Mouse (Mus musculus) liver, embryonic 14.5 days (tissue): ENCODE data around the gene Usp39. TPM values are rescaled to one million over a fixed set of nuclear protein-coding genes. Genes with fewer than 3 reads are reported as not detected.

ENCODE experiments used
- ATAC-seq: fragments of 200-750 bp; cut with Nextera tagmentation; 2 replicates; pipeline ENCODE4 v1.8.0; 2017; ENCODE audit warnings: moderate number of reproducible peaks, mild to moderate bottlenecking, moderate library complexity; ENCODE audit not compliant: insufficient read depth
- DNase-seq, 3 experiments: peaks; one replicate each; pipeline ENCODE4 v3.0.0-alpha.2; 2012 to 2013; ENCODE audit warnings: low read depth in 3 of 3, low spot score in 3 of 3
- H3K27ac ChIP-seq: fragments of 300-500 bp; sonication (generic); 2 replicates; pipeline ENCODE4 v1.5.1; 2014; ENCODE audit warnings: moderate library complexity, mild to moderate bottlenecking, control low read depth, inconsistent platforms
- H3K27me3 ChIP-seq: fragments of 300-500 bp; sonication (generic); 2 replicates; pipeline ENCODE4 v1.6.1; 2014; ENCODE audit warnings: mild to moderate bottlenecking, low read length, moderate library complexity; ENCODE audit not compliant: control insufficient read depth, insufficient read depth
- H3K36me3 ChIP-seq: fragments of 300-500 bp; sonication (generic); replicated peaks from 2 replicates; pipeline ENCODE4 v1.6.1; 2014; ENCODE audit warnings: low read depth; ENCODE audit not compliant: control insufficient read depth, insufficient read depth
- H3K4me1 ChIP-seq, 2 experiments: fragments of 200-500 bp in 1 of 2; fragments of 300-500 bp in 1 of 2; sonication (generic) in 1 of 2; replicated peaks; 2 replicates each; pipeline ENCODE4 v1.6.1; 2012 to 2014; ENCODE audit warnings: antibody characterized with exemption in 1 of 2, inconsistent platforms in 1 of 2, low read length in 1 of 2; ENCODE audit not compliant: control insufficient read depth in 2 of 2, insufficient read depth in 2 of 2
- H3K4me2 ChIP-seq: fragments of 300-500 bp; sonication (generic); 2 replicates; pipeline ENCODE4 v1.6.1; 2014; ENCODE audit warnings: low read depth, mild to moderate bottlenecking, control low read depth, moderate library complexity
- H3K4me3 ChIP-seq, 2 experiments: fragments of 200-500 bp in 1 of 2; fragments of 300-500 bp in 1 of 2; sonication (generic) in 1 of 2; 2 replicates each; pipeline ENCODE4 v1.5.1; 2012 to 2014; ENCODE audit warnings: low read depth in 2 of 2, low read length in 2 of 2, mild to moderate bottlenecking in 2 of 2, control low read depth in 1 of 2, inconsistent platforms in 1 of 2, moderate library complexity in 1 of 2; ENCODE audit not compliant: insufficient read depth in 1 of 2
- H3K9ac ChIP-seq: fragments of 300-500 bp; sonication (generic); replicated peaks from 2 replicates; pipeline ENCODE4 v1.6.1; 2014; ENCODE audit warnings: mild to moderate bottlenecking, control low read depth, moderate library complexity
- H3K9me3 ChIP-seq: fragments of 300-500 bp; sonication (generic); 2 replicates; pipeline ENCODE4 v1.6.1; 2016; ENCODE audit warnings: low read length, mixed read lengths; ENCODE audit not compliant: control insufficient read depth
- CTCF ChIP-seq: IDR thresholded peaks from 2 replicates; pipeline ENCODE4 v1.5.1; 2016; ENCODE audit warnings: antibody characterized with exemption, low read depth, control low read depth
- EP300 ChIP-seq: IDR thresholded peaks from 2 replicates; pipeline ENCODE4 v1.6.1; 2016; ENCODE audit warnings: antibody characterized with exemption, low read depth
- WGBS: fragments of 180-500 bp; shearing (Covaris S2); extraction: QIAGEN DNeasy Blood & Tissue Kit; methylation state at CpG from one replicate; pipeline ENCODE4 v1.1.7; 2014; ENCODE audit not compliant: insufficient replicate concordance; 5-methylcytosine and 5-hydroxymethylcytosine counted together
- polyA plus RNA-seq, 2 experiments: library from polyadenylated mRNA; depleted of rRNA in 1 of 2; stranded (reverse) in 1 of 2; unstranded in 1 of 2; fragments of >200 nt; fragmentation: Nextera tagmentation in 1 of 2; extraction: Ambion mirVana in 1 of 2; gene quantifications; 2 replicates each; pipeline versions ENCODE4 v1.2.1 to v1.2.3; 2012 to 2014

Gene Usp39
- polyA plus RNA-seq, 2 experiments, result 32.7 to 49.6 TPM

GRCm38 (mm10) chr6:72272161-72272696 lies 72.8 kb downstream of the Usp39 start:
- ATAC-seq (peak; percentile 11), DNase-seq (no peak)
- no peak overlapping the region for H3K4me3 ChIP-seq
- no peaks in the 10 kb centered on the region; the same call in 1 of the 2 replicates for H3K27me3 ChIP-seq
- H3K4me1 ChIP-seq, result peaks cover 29 to 39% of the 10 kb centered on the region in 2 experiments
- peak overlapping the region; percentile 67; the same call in 1 of the 2 replicates for H3K4me2 ChIP-seq
- peak overlapping the region; percentile 73 for H3K27ac ChIP-seq
- H3K36me3 ChIP-seq, result no peaks in the 10 kb centered on the region
- 74% methylated on average over 10 of the region's 10 CpGs for WGBS
- no peaks in the 10 kb centered on the region for H3K9me3 ChIP-seq
- H3K9ac ChIP-seq, result no peak overlapping the region; the same call in 1 of the 2 replicates
- TF ChIP-seq CTCF (no peak), EP300 (no peak)

- Histone ChIP-seq H3K4me2 (no peak overlapping the region), H3K9ac (no peak overlapping the region), H3K36me3 (no peaks in the 10 kb centered on the region), H3K4me3 (no peak overlapping the region), H3K27me3 (peaks cover 3% of the 10 kb centered on the region; the same call in 1 of the 2 replicates), H3K4me1 (peaks cover 29 to 37% of the 10 kb centered on the region in 2 experiments), H3K27ac (no peak overlapping the region), H3K9me3 (no peaks in the 10 kb centered on the region)
- DNase-seq, result no peak
- peak; percentile 16; the same call in 1 of the 2 replicates for ATAC-seq
- 50% methylated on average over 11 of the region's 11 CpGs for WGBS
- no peak for TF ChIP-seq EP300
- no peak for TF ChIP-seq CTCF
Observed at GRCm38 (mm10) chr6:72270952-72271519, 73.9 kb downstream of the Usp39 start.

- Histone ChIP-seq H3K9ac (no peak overlapping the region), H3K4me1 (peaks cover 29 to 41% of the 10 kb centered on the region in 2 experiments), H3K9me3 (no peaks in the 10 kb centered on the region), H3K4me2 (no peak overlapping the region), H3K27ac (no peak overlapping the region), H3K4me3 (no peak overlapping the region), H3K36me3 (no peaks in the 10 kb centered on the region), H3K27me3 (peaks cover 6% of the 10 kb centered on the region; the same call in 1 of the 2 replicates)
- ATAC-seq (no peak), DNase-seq (no peak)
- TF ChIP-seq EP300 (no peak), CTCF (no peak)
- 78% methylated on average over 5 of the region's 5 CpGs for WGBS
Observed at GRCm38 (mm10) chr6:72270258-72270657, 74.7 kb downstream of the Usp39 start.

Other genes with a start within 250 kb of the Usp39 start
- gene St3gal5, start 247.6 kb downstream of the Usp39 start, polyA plus RNA-seq (2012; rRNA removed), result 94.7 and 121 TPM in 2 replicates
- 123 and 139 TPM in 2 replicates for gene St3gal5, start 247.6 kb downstream of the Usp39 start, polyA plus RNA-seq (2014; fragmentation: Nextera tagmentation; extraction: Ambion mirVana)
- gene Atoh8, start 109.6 kb downstream of the Usp39 start, polyA plus RNA-seq (2012; rRNA removed), result 0.40 and 0.48 TPM in 2 replicates
- gene Atoh8, start 109.6 kb downstream of the Usp39 start, polyA plus RNA-seq (2014; fragmentation: Nextera tagmentation; extraction: Ambion mirVana), result 0.29 and 0.53 TPM in 2 replicates
- not detected in 2 replicates for gene Sftpb, start 40.6 kb downstream of the Usp39 start, polyA plus RNA-seq (2012; rRNA removed)
- gene Sftpb, start 40.6 kb downstream of the Usp39 start, polyA plus RNA-seq (2014; fragmentation: Nextera tagmentation; extraction: Ambion mirVana), result not detected in 2 replicates
- gene 0610030E20Rik, start 2.1 kb upstream of the Usp39 start, polyA plus RNA-seq (2012; rRNA removed), result 8.7 and 10.1 TPM in 2 replicates
- 7.9 and 10.9 TPM in 2 replicates for gene 0610030E20Rik, start 2.1 kb upstream of the Usp39 start, polyA plus RNA-seq (2014; fragmentation: Nextera tagmentation; extraction: Ambion mirVana)
- 39.0 and 58.3 TPM in 2 replicates for gene Tmem150a, start 10.3 kb upstream of the Usp39 start, polyA plus RNA-seq (2012; rRNA removed)
- gene Tmem150a, start 10.3 kb upstream of the Usp39 start, polyA plus RNA-seq (2014; fragmentation: Nextera tagmentation; extraction: Ambion mirVana), result 43.6 and 48.0 TPM in 2 replicates
- 40.3 and 42.8 TPM in 2 replicates for gene Rnf181, start 21.8 kb upstream of the Usp39 start, polyA plus RNA-seq (2012; rRNA removed)
- gene Rnf181, start 21.8 kb upstream of the Usp39 start, polyA plus RNA-seq (2014; fragmentation: Nextera tagmentation; extraction: Ambion mirVana), result 68.0 and 75.4 TPM in 2 replicates
- 72.5 and 80.0 TPM in 2 replicates for gene Vamp5, start 35.3 kb upstream of the Usp39 start, polyA plus RNA-seq (2012; rRNA removed)
- 81.0 and 94.5 TPM in 2 replicates for gene Vamp5, start 35.3 kb upstream of the Usp39 start, polyA plus RNA-seq (2014; fragmentation: Nextera tagmentation; extraction: Ambion mirVana)
- 129 and 188 TPM in 2 replicates for gene Vamp8, start 45.5 kb upstream of the Usp39 start, polyA plus RNA-seq (2012; rRNA removed)
- 266 and 276 TPM in 2 replicates for gene Vamp8, start 45.5 kb upstream of the Usp39 start, polyA plus RNA-seq (2014; fragmentation: Nextera tagmentation; extraction: Ambion mirVana)
- 10.9 and 11.3 TPM in 2 replicates for gene Ggcx, start 69.1 kb upstream of the Usp39 start, polyA plus RNA-seq (2012; rRNA removed)
- gene Ggcx, start 69.1 kb upstream of the Usp39 start, polyA plus RNA-seq (2014; fragmentation: Nextera tagmentation; extraction: Ambion mirVana), result 5.7 and 6.5 TPM in 2 replicates
- gene Mat2a, start 94.4 kb upstream of the Usp39 start, polyA plus RNA-seq (2012; rRNA removed), result 59.9 and 99.9 TPM in 2 replicates
- 159 and 173 TPM in 2 replicates for gene Mat2a, start 94.4 kb upstream of the Usp39 start, polyA plus RNA-seq (2014; fragmentation: Nextera tagmentation; extraction: Ambion mirVana)
- not detected in 2 replicates for gene Sh2d6, start 176.5 kb upstream of the Usp39 start, polyA plus RNA-seq (2012; rRNA removed)
- gene Sh2d6, start 176.5 kb upstream of the Usp39 start, polyA plus RNA-seq (2014; fragmentation: Nextera tagmentation; extraction: Ambion mirVana), result not detected in 2 replicates
- gene Capg, start 199.2 kb upstream of the Usp39 start, polyA plus RNA-seq (2012; rRNA removed), result 6.6 and 6.7 TPM in 2 replicates
- gene Capg, start 199.2 kb upstream of the Usp39 start, polyA plus RNA-seq (2014; fragmentation: Nextera tagmentation; extraction: Ambion mirVana), result 11.9 and 14.8 TPM in 2 replicates